Mouse (Mus musculus): ENCODE measurements around the gene Adamtsl3. TPM values are rescaled to one million over a fixed set of nuclear protein-coding genes. Genes with fewer than 3 reads are reported as not detected.

Gene Adamtsl3
- polyA plus RNA-seq, 1 experiment from 2014 or later = 0.32 TPM

Other genes with a start within 250 kb of the Adamtsl3 start
- 59.4 and 63.4 TPM in 2 replicates for gene Sh3gl3, start 161.9 kb upstream of the Adamtsl3 start, polyA plus RNA-seq (2015; fragmentation: Nextera tagmentation; extraction: Ambion mirVana)

All from forebrain, embryonic 16.5 days (tissue).